Mouse (Mus musculus): ENCODE results near the gene Ube3c.

GRCm38 (mm10) chr5:29560111-29560510 lies 8.9 kb upstream of the Ube3c start:
- no peak for TF ChIP-seq POLR2A (IDR thresholded peaks at IDR 0.05; ENCODE audit: low read depth, low read length)
- TF ChIP-seq CTCF (IDR thresholded peaks at IDR 0.05; ENCODE audit: extremely low read depth, insufficient read length, insufficient replicate concordance, low read depth, low read length) = no peak

All from small intestine, adult 2 months (tissue).